Mouse (Mus musculus): ENCODE results near the gene Sucnr1. TPM values are rescaled to one million over a fixed set of nuclear protein-coding genes. Genes with fewer than 3 reads are reported as not detected.
"Not testable (repeated sequence)": the region's sequence is repeated elsewhere in the genome, so short reads cannot be mapped to it uniquely, and the experiment has no call there.

The Sucnr1 gene
- 1 to 10 TPM in 3 of 4 experiments, under 1 TPM in 1; 0.35 to 6.5 (median 1.6) TPM for total RNA-seq (2022)

GRCm38 (mm10) chr3:60081648-60082047, at the start of gene Sucnr1:
Gene Sucnr1 (plus strand): TSS chr3:60081869.
- DNase-seq = no peak

- DNase-seq = no peak
These were observed 35.3 kb upstream of the Sucnr1 start for GRCm38 (mm10) chr3:60046221-60046913.

DNA sequence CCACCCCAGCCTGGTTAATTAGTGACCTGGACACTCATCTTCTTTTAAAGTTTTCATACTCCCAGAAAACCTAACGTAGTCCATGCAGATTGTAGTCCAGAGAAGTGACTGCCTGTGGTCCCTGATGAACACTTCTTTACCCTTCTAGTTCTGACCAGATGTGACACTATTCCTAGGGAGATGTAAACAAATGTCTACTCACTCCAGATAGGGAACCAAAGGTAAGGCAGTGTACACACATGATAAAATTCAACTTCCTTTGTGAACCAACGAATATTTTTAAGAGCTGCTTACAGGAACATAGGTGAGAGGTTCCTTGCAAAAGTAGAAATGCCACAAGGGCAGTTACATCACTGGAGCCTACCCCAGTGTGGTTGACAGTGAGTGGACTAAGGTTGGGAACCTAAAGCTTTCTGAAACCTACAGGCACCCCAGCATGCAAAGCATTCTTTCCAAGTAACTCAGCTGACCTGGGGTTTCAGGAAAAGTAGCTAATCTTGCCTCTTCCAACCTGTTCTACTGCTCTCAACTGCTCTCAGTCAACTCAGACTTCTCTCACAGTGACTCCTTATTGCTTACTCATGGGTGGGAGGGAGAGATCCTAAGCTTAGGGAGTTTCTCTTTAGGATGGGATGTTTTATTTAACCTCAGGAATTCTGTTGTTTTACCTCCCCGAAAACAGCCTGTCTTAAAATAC, 28.3 kb upstream of the Sucnr1 start:
- no peak for DNase-seq

GRCm38 (mm10) chr3:60053931-60054330, 27.7 kb upstream of the Sucnr1 start:
- DNase-seq = no peak

GRCm38 (mm10) chr3:60056451-60056850, 25.2 kb upstream of the Sucnr1 start:
- no peak for DNase-seq

DNA sequence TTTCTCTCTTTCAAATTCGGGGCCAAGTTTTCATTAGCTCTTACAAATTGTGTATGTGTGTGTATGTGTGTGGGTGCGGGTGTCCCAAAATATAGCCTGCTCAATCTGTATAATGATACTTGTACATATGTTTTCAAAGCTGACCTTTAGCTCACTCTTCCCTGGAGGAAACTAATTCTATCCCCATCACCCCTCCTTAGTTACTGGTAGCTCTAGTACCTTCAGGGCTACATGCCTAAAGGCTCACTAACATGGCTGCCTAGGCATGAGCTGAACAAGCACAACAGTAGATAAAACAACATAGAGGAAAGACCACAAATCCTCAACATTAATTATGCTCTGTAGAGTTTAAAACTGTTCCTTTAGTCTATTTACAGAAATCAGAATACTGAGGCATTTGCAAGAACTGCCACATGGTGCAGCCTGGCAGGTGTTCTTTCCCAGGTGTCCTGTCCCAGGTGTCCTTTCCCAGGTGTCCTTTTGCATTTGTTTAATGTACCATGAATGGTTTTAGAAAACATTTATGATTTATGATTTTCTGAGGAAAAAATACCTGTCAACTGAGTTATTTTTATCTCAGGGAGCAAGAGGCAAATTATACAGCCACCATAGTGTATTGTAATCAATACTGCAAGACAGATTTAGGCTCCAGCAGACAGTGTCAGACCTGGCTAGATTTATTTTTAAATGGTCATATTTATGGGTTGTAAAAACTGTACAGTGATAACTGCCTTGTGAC, 24.4 kb upstream of the Sucnr1 start:
- DNase-seq = no peak

GRCm38 (mm10) chr3:60057809-60058082, 23.9 kb upstream of the Sucnr1 start:
- no peak for DNase-seq

- no peak for DNase-seq
These were observed 2.7 kb upstream of the Sucnr1 start for GRCm38 (mm10) chr3:60078883-60079415.

GRCm38 (mm10) chr3:60080572-60080971, 1.1 kb upstream of the Sucnr1 start:
- no peak for DNase-seq

- DNase-seq = no peak
These were observed 1.1 kb downstream of the Sucnr1 start for GRCm38 (mm10) chr3:60082746-60083145.

GRCm38 (mm10) chr3:60085729-60086128, 4.1 kb downstream of the Sucnr1 start:
- no peak for DNase-seq

DNA sequence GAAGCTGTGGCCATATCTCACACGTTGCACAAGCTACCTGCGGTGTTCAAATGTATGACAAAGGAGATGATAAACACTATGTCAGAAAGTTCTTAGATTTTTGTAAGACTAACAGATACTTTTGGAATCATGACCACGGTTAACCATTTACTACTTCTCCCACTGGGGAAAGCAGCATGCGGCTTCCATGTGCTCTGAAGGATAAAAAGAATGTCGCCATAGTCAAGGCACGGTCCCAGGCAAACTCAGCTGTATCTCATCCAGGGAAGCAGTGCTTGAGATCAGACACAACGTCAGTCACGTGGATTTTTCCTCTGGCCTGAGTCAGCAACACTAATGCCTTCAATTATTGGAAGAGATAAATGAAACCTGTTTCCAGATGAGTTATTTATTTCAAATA, 9.7 kb downstream of the Sucnr1 start:
- no peak for DNase-seq

DNA sequence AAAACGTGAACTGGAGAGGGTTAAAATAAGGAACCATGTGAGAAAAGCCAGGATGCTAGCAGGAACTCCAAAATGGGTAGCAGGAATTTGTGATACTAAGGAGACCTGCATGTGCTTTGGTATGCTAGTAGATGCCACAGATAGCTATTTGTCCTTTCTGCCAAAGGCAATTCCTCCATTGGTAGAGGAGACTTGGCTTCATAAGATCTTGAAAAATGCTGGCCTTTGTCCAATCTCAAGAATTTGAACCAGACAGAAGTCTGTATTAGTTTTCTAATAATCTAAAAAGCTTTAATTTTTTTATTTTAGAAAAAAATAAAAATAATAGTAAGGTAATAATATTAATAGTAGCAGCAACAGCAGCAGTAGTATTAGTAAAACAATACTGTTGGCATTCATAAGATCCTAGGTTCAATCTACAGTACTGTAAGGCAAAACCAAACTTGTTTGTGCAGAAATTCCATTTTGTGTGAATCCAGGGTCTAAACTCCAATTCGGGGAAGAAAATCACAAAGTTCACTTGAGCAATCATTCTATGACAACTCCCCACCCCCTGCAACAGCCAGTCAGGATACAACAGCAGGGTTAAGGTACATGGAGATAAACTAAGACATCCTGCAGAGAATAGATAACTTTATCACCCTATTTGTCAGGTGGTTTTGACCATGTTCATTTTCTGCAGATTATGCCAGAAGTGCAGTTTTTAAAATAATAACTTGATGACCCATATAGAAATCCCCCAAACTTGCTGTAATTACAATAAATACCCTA, 12.9 kb downstream of the Sucnr1 start:
- no peak for DNase-seq

DNA sequence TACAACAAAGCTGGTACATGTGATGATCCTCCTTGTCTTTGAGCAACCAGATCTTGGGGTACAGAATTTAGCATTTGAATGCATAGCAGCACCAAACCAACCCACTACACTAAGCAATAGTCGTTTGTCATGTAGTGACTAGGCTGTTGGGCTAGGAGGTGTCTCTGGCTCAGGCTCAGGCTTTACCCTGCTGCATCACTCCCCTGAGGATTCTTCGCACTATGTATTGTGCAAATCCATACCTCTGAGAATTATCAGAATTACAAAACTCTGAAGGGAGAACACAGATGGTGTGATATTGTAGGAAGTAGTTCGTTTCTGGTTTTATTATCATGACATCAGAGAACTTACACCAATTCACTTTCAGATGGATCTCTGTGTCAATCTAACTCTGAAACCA, 15.3 kb downstream of the Sucnr1 start:
- DNase-seq = no peak

- no peak for DNase-seq
These were observed 15.8 kb downstream of the Sucnr1 start for GRCm38 (mm10) chr3:60097485-60097884.

DNA sequence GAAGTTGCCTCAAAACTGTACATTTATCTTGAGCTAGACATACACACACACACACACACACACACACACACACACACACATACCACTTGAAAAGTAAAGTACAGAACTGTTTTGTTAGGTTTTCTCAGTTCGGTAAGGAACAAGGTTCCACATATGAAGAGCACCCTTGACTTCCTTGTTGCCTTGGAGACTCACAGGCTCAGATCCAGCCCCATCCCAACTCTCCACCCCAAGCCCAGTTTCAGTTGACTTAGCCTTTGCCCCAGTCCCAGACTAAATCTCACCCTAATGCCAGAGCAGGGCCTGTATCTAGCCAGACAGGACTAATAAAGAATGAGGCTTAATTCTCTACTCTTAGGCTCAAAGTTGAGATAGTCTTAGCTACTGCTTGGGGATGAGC, 16.9 kb downstream of the Sucnr1 start:
- DNase-seq = peak; percentile 15

GRCm38 (mm10) chr3:60104462-60105109, 22.9 kb downstream of the Sucnr1 start:
- no peak for DNase-seq

DNA sequence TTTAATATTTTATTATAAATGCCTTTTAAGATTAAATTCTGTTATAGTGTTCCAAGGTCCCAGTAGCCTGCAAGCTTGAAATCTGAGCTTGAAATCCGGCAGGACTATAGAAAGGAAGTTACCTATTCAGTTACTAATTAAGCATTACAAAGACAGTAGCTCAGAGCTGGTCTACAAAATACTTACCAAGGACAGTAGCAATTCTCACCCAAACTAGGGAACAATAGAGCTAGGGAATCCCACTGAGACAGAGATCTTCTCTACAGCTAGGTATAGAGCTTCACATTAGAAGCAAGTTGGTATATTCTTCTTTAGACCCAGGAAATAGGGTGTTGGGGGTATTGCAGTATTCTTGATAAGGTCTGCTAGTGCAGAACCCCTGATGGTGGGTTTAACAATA, 24.8 kb downstream of the Sucnr1 start:
- DNase-seq = not testable (repeated sequence)

DNA sequence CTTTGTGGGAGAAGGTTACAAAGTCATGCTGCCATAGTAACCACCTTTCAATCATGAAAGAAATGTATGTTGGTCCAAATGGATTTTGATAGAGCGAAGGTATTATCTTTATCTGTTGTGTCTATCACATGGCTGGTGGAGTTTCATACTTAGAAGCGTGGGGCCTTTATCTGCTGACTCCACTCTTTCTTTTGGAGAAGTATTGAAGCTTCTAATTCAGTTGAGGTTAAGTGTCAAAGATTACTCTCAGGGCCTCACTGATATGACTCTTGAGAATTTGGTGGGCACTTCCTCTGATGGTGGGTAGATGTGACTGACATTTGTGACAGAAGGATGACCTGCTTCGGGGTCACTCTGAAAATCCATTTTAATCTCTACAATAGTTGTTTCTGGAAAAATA, 26.1 kb downstream of the Sucnr1 start:
- DNase-seq = no peak

- no peak for DNase-seq
These were observed 27.1 kb downstream of the Sucnr1 start for GRCm38 (mm10) chr3:60108815-60109214.

- DNase-seq = peak; percentile 19
These were observed 29.6 kb downstream of the Sucnr1 start for GRCm38 (mm10) chr3:60111135-60111710.

Measured in adrenal gland, adult 8-10 months (tissue).